In the genomic region with DNA sequence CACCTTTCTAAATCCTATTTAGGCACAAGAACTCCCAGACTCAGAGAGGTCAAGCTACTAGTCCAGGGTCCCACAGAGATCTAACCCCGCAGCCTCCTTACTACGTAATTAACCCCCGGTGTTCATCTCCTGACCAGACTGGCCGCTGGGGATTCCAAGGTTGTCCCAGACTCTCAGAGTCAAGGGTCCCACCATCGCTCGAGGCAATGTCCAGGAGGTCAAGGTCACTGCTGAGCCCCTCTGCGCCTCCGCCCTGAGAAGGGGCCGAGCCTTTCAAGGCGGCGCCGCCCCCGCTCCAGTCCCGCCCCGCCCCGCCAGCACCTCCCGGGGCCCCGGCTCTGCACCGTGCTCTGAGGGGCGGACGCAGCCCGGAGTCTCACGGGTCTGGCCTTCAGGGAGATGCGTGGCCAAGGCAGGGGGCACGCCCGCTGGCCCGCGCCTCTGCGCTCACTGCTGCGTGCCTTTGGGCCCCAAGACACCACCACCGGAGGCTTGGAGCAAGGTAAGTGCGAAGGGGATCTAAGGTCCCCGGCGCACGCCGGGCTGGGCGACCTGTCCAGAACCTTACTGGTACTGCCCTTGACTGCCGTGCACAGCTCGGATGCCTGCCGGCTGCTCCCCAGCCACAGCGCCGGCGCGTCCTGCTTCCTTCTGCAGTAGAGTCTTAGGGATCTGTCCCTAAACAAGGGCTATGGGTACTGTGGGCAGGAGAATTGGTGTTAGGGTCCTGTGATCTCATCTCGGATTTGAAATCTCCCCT, we compare ENCODE assay signal across 8 mouse cellular contexts. TPM values are rescaled to one million over a fixed set of nuclear protein-coding genes. Genes with fewer than 3 reads are reported as not detected.
DNase-seq lines count a peak whose midpoint lies in the region; ATAC-seq and TF ChIP-seq lines count a peak whose summit lies in the region.

Gene Phactr3 (plus strand): TSS at position 175 of the 760 bp plus-strand sequence.

- H3K27me3 ChIP-seq in heart, adult 2 months (ENCODE audit: control insufficient read depth, insufficient read depth, low read length): peaks cover 7% of the 10 kb centered on the region; the same call in 1 of the 2 replicates
- 0 out of 2 replicates have a peak, but pooled peaks cover 3% of the 10 kb centered on the region for H3K27me3 ChIP-seq in ES-Bruce4 (ENCODE audit: control insufficient read depth, insufficient read depth, low read length, poor library complexity, severe bottlenecking)
- H3K27me3 ChIP-seq in hindbrain, embryonic 14.5 days (ENCODE audit: control insufficient read depth, insufficient read depth, low read length): peaks cover 17% of the 10 kb centered on the region
- peaks cover 12% of the 10 kb centered on the region; the same call in 1 of the 2 replicates for H3K27me3 ChIP-seq in liver, embryonic 14.5 days (ENCODE audit: control insufficient read depth, insufficient read depth, low read length)

- H3K9me3 ChIP-seq in ES-Bruce4 (replicated peaks; ENCODE audit: control insufficient read depth, insufficient read depth, low read length, poor library complexity, severe bottlenecking): no peaks in the 10 kb centered on the region
- no peaks in the 10 kb centered on the region for H3K9me3 ChIP-seq in hindbrain, embryonic 14.5 days (ENCODE audit: control insufficient read depth, low read length)
- no peaks in the 10 kb centered on the region for H3K9me3 ChIP-seq in liver, embryonic 14.5 days (ENCODE audit: control insufficient read depth, low read length)

- no peaks in the 10 kb centered on the region for H3K79me2 ChIP-seq in heart, adult 2 months (replicated peaks; ENCODE audit: control insufficient read depth, insufficient read depth, low read length)

- H3K4me2 ChIP-seq in hindbrain, embryonic 14.5 days (replicated peaks): peak within 1 kb of the TSS; percentile 97
- H3K4me2 ChIP-seq in liver, embryonic 14.5 days (ENCODE audit: low read depth): peak within 1 kb of the TSS; percentile 6

- H3K36me3 ChIP-seq in heart, adult 2 months (ENCODE audit: control insufficient read depth, insufficient read depth, low read length): no peaks in the 10 kb centered on the region
- no peaks in the 10 kb centered on the region for H3K36me3 ChIP-seq in ES-Bruce4 (ENCODE audit: control insufficient read depth, insufficient read depth, low read length, poor library complexity, severe bottlenecking)
- H3K36me3 ChIP-seq in hindbrain, embryonic 14.5 days (replicated peaks; ENCODE audit: control insufficient read depth, insufficient read depth): no peaks in the 10 kb centered on the region
- no peaks in the 10 kb centered on the region for H3K36me3 ChIP-seq in liver, embryonic 14.5 days (replicated peaks; ENCODE audit: control insufficient read depth, insufficient read depth, low read depth)

- no peaks in the 10 kb centered on the region for H3K4me1 ChIP-seq in heart, adult 2 months (ENCODE audit: control insufficient read depth, insufficient read depth, low read length)
- H3K4me1 ChIP-seq in ES-Bruce4 (ENCODE audit: control insufficient read depth, insufficient read depth, low read length): peaks cover 1% of the 10 kb centered on the region
- H3K4me1 ChIP-seq in hindbrain, embryonic 14.5 days (replicated peaks; ENCODE audit: control insufficient read depth, insufficient read depth, low read length): peaks cover 6% of the 10 kb centered on the region
- H3K4me1 ChIP-seq in liver, embryonic 14.5 days (replicated peaks; ENCODE audit: control insufficient read depth in 2 of 2, insufficient read depth in 2 of 2, low read length in 1 of 2): no peaks in the 10 kb centered on the region

- no peak for TF ChIP-seq POLR2A in heart, adult 2 months (IDR thresholded peaks at IDR 0.05; ENCODE audit: insufficient read depth, low read depth, low read length)
- TF ChIP-seq POLR2A in ES-Bruce4 (IDR thresholded peaks at IDR 0.05; ENCODE audit: insufficient read depth, low read length): no peak

- no peak for TF ChIP-seq EP300 in heart, adult 2 months (IDR thresholded peaks at IDR 0.05; ENCODE audit: insufficient read depth, low read depth, low read length)
- no peak for TF ChIP-seq EP300 in ES-Bruce4 (IDR thresholded peaks at IDR 0.05; ENCODE audit: insufficient read depth, low read depth, low read length)
- no peak for TF ChIP-seq EP300 in liver, embryonic 14.5 days (IDR thresholded peaks at IDR 0.05; ENCODE audit: low read depth)

- ATAC-seq in hindbrain, embryonic 14.5 days (ENCODE audit: low FRiP score): peak; percentile 59
- ATAC-seq in liver, embryonic 14.5 days (ENCODE audit: insufficient read depth): no peak

- no peak within 1 kb of the TSS for H3K9ac ChIP-seq in heart, adult 2 months (ENCODE audit: low read depth, low read length)
- H3K9ac ChIP-seq in ES-Bruce4 (ENCODE audit: low read depth, poor library complexity, severe bottlenecking): peak within 1 kb of the TSS; percentile 50; the same call in 1 of the 2 replicates
- H3K9ac ChIP-seq in hindbrain, embryonic 14.5 days: peak within 1 kb of the TSS; percentile 63
- no peak within 1 kb of the TSS for H3K9ac ChIP-seq in liver, embryonic 14.5 days (replicated peaks)

- no peak within 1 kb of the TSS for H3K27ac ChIP-seq in heart, adult 2 months
- H3K27ac ChIP-seq in ES-Bruce4 (ENCODE audit: insufficient read depth, low read length): no peak within 1 kb of the TSS
- H3K27ac ChIP-seq in hindbrain, embryonic 14.5 days: no peak within 1 kb of the TSS
- no peak within 1 kb of the TSS for H3K27ac ChIP-seq in liver, embryonic 14.5 days

- TF ChIP-seq CTCF in heart, adult 2 months (IDR thresholded peaks at IDR 0.05): no peak
- TF ChIP-seq CTCF in ES-Bruce4 (IDR thresholded peaks at IDR 0.05; ENCODE audit: low read depth, low read length): no peak
- TF ChIP-seq CTCF in liver, embryonic 14.5 days (IDR thresholded peaks at IDR 0.05; ENCODE audit: low read depth): no peak

- intact Hi-C loops in heart, adult 2 months (cut with DNase I): no loop called here
- intact Hi-C loops in heart, postnatal 14 days (cut with DNase I): no loop called here

- no peak for DNase-seq in heart, adult 2 months
- DNase-seq in heart, postnatal 14 days: no peak
- DNase-seq in cerebellum, postnatal 36 days: peak; percentile 64 to 71
- DNase-seq in hindbrain, embryonic 14.5 days (ENCODE audit: low spot score): no peak
- DNase-seq in liver, embryonic 14.5 days (ENCODE audit: low read depth in 3 of 3, low spot score in 3 of 3): no peak
- DNase-seq in ovary, postnatal 14 days (ENCODE audit: low spot score): no peak
- no peak for DNase-seq in thymus, adult 18-20 months

- H3K4me3 ChIP-seq in heart, adult 2 months: peak within 1 kb of the TSS; percentile 14; the same call in 1 of the 2 replicates
- H3K4me3 ChIP-seq in ES-Bruce4 (ENCODE audit: low read depth, low read length): peak within 1 kb of the TSS; percentile 86
- H3K4me3 ChIP-seq in hindbrain, embryonic 14.5 days (replicated peaks; ENCODE audit: low read length): peak within 1 kb of the TSS; percentile 44
- no peak within 1 kb of the TSS for H3K4me3 ChIP-seq in liver, embryonic 14.5 days (ENCODE audit: insufficient read depth in 1 of 2, low read depth in 2 of 2, low read length in 2 of 2)

- 2% methylated on average over 45 of the region's 45 CpGs for WGBS in heart, adult 2 months
- WGBS in hindbrain, embryonic 14.5 days: 1% methylated on average over 45 of the region's 45 CpGs
- 4% methylated on average over 45 of the region's 45 CpGs for WGBS in liver, embryonic 14.5 days (ENCODE audit: insufficient replicate concordance)

RNA-seq across cellular contexts. Expression of gene Phactr3, which starts in this region (rescaled TPM):
- total RNA-seq in heart, adult 2 months (2021): 1 to 10 TPM in 1 of 2 experiments, under 1 TPM in 1; 0.64 to 1.3 TPM
- 0.39 and 1.4 TPM in 2 replicates for polyA plus RNA-seq in heart, adult 2 months (2012; rRNA removed)
- total RNA-seq in heart, postnatal 14 days (2021): 1 to 10 TPM; 1.2 to 1.4 TPM
- 0.75 and 0.85 TPM in 2 replicates for polyA plus RNA-seq in ES-Bruce4 (2011; ENCODE audit: insufficient read depth, insufficient read length, low read depth, missing spikeins)
- polyA plus RNA-seq in hindbrain, embryonic 14.5 days (2014; fragmentation: Nextera tagmentation; extraction: Ambion mirVana): 56.9 and 64.2 TPM in 2 replicates
- 0.02 and 0.09 TPM in 2 replicates for polyA plus RNA-seq in liver, embryonic 14.5 days (2012; rRNA removed)
- polyA plus RNA-seq in liver, embryonic 14.5 days (2014; fragmentation: Nextera tagmentation; extraction: Ambion mirVana): 0.13 TPM in 1 of 2 replicates, not detected in the other

Comparison
In these comparisons a context has a peak if more than half of its experiments do, and no peak if none do; other contexts are left out.
1. RNA of gene Phactr3 (polyA plus RNA-seq): 56.9 to 64.2 TPM in hindbrain, embryonic 14.5 days; 0.75 to 0.85 TPM in ES-Bruce4, 0.39 to 1.4 TPM in heart, adult 2 months and 0.02 to 0.13 TPM in liver, embryonic 14.5 days; every median in the first group is over 10 times any median in the second.
2. DNase-seq: peak in cerebellum, postnatal 36 days (2 of 2); none in heart, adult 2 months (0 of 2), heart, postnatal 14 days (0 of 2), hindbrain, embryonic 14.5 days (single experiment), liver, embryonic 14.5 days (0 of 3), ovary, postnatal 14 days (single experiment) and thymus, adult 18-20 months (0 of 2).
3. H3K4me3 ChIP-seq: peak in heart, adult 2 months (single experiment), ES-Bruce4 (single experiment) and hindbrain, embryonic 14.5 days (single experiment); none in liver, embryonic 14.5 days (0 of 2).
4. H3K9ac ChIP-seq: peak in ES-Bruce4 (single experiment) and hindbrain, embryonic 14.5 days (single experiment); none in heart, adult 2 months (single experiment) and liver, embryonic 14.5 days (single experiment).